Mouse (Mus musculus): Measurements from ENCODE around the gene Atp6v1e2. TPM values are rescaled to one million over a fixed set of nuclear protein-coding genes. Genes with fewer than 3 reads are reported as not detected.

The Atp6v1e2 gene
- polyA plus RNA-seq, 1 experiment from 2014 or later, result not detected

DNA sequence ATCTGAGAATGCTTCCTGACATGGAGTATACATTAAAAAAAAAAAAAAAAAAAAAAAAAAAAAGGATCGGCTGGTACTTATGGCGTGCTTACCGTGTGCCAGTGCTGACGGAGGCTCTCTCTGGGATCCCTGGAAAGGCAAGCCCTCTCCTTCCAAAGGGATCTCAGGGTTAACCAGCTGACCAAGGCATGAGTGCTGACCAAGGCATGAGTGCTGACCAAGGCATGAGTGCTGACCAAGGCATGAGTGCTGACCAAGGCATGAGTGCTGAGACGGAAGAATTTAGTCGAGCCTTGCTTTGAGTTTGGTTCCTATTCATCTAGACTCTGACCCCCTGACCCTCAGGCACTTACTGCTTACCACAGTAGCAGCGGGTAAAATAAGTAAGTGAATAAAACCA is 9.0 kb downstream of the Atp6v1e2 start:
- no peaks in the 10 kb centered on the region for H3K9me3 ChIP-seq (replicated peaks)
- H3K4me1 ChIP-seq (replicated peaks), result 0 out of 2 replicates have a peak, but pooled peaks cover 3% of the 10 kb centered on the region
- H3K27ac ChIP-seq, result no peak overlapping the region
- WGBS (ENCODE audit: insufficient replicate concordance), result 58% methylated on average over 7 of the region's 7 CpGs
- DNase-seq (no peak), ATAC-seq (ENCODE audit: low read depth) (no peak)
- no peak overlapping the region for H3K9ac ChIP-seq
- H3K4me3 ChIP-seq (replicated peaks), result no peak overlapping the region
- peaks cover 28% of the 10 kb centered on the region for H3K27me3 ChIP-seq
- no peaks in the 10 kb centered on the region for H3K36me3 ChIP-seq
- no peak overlapping the region for H3K4me2 ChIP-seq

DNA sequence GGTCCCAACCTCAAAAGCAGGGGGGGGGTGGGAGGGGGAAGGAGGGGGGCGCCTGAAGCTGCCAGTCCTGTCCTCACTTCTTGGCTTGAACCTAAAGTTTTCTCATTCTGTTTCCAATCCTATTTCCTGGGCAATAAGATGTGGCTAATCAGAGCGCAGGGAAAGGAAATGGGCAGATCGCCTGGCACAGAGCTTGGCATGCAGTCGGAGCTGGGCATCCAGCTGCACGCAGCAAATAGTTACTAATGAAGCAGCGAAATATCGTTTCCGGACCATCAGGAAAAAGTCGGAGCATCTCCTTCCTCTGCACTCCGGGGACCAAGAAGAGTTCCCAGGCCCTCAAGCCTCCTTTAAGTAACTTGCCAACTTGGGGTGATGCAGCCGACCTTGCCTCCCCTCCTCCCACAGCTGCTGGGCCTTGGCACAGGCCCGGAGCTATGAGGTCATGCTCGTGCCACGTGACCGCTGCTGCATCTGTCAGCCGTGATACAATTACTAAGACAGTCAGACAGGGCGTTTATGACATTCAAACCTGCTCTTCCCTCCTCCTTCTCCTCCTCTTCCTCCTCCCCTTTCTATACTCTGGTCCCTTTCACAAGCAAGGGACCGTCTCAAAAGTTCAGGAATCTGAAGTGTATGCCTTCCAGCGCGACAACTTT is 10.1 kb downstream of the Atp6v1e2 start:
- no peak for DNase-seq
- peak overlapping the region; percentile 36 for H3K4me2 ChIP-seq
- peaks cover 32% of the 10 kb centered on the region for H3K27me3 ChIP-seq
- no peak overlapping the region for H3K27ac ChIP-seq
- no peaks in the 10 kb centered on the region for H3K9me3 ChIP-seq (replicated peaks)
- WGBS (ENCODE audit: insufficient replicate concordance), result 6% methylated on average over 20 of the region's 20 CpGs
- H3K4me1 ChIP-seq (replicated peaks), result 0 out of 2 replicates have a peak, but pooled peaks cover 3% of the 10 kb centered on the region
- H3K9ac ChIP-seq, result no peak overlapping the region
- no peaks in the 10 kb centered on the region for H3K36me3 ChIP-seq
- H3K4me3 ChIP-seq (replicated peaks), result no peak overlapping the region; the same call in 1 of the 2 replicates
- no peak for ATAC-seq (ENCODE audit: low read depth)

DNA sequence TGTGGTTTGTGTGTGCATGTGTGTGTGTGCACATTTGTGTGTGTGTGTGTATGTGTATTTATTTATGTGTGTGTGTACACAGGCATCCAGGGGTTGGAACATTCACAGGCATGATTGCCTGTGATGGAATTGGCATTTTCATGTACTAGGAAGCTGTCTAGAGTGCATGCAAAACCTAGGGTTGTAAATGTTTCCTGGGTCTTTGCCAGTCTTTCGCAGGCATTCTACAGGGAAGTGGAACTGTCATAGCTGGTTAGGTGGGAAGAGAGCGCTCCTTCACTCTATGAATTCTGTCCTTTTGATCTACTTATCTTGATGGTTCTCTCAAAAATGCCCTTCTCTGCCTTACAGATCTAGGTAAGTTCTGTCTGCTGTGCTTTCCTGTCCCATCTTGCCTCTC is 10.6 kb downstream of the Atp6v1e2 start:
- no peak overlapping the region for H3K4me3 ChIP-seq (replicated peaks)
- no peak overlapping the region for H3K4me2 ChIP-seq
- WGBS (ENCODE audit: insufficient replicate concordance), result 61% methylated on average over 2 of the region's 2 CpGs

DNA sequence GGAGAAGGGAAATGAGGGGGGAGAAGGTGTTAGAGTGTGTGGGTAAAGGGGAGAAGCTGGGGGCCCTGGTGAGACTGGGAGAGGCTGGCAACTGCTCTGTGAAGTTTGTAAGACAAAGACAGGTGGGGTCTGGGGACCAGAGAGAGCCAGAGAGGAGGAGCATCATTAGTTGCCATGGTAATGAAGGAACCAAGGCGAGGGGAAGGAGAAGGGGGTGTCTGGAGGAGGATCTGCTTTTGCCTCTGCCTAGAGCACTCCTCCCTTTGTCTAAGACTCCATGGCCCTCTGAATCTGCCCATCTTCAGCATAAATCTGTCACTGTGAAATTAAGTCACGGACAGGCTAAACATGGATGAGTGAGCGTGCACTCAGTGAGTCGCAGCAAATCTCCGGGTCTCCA is 14.8 kb downstream of the Atp6v1e2 start:
- no peaks in the 10 kb centered on the region for H3K36me3 ChIP-seq
- DNase-seq (no peak), ATAC-seq (ENCODE audit: low read depth) (no peak)
- H3K27ac ChIP-seq, result no peak overlapping the region
- H3K9ac ChIP-seq, result no peak overlapping the region
- no peak overlapping the region for H3K4me2 ChIP-seq
- 0 out of 2 replicates have a peak, but pooled peaks cover 3% of the 10 kb centered on the region for H3K4me1 ChIP-seq (replicated peaks)
- no peak overlapping the region for H3K4me3 ChIP-seq (replicated peaks)
- no peaks in the 10 kb centered on the region for H3K9me3 ChIP-seq (replicated peaks)
- WGBS (ENCODE audit: insufficient replicate concordance), result 43% methylated on average over 5 of the region's 5 CpGs
- peaks cover 22% of the 10 kb centered on the region for H3K27me3 ChIP-seq

More for the DNA sequence above, 10.6 kb downstream of the Atp6v1e2 start:
- Histone ChIP-seq H3K27ac (no peak overlapping the region), H3K9me3 (replicated peaks) (no peaks in the 10 kb centered on the region), H3K4me1 (replicated peaks) (0 out of 2 replicates have a peak, but pooled peaks cover 3% of the 10 kb centered on the region), H3K9ac (no peak overlapping the region), H3K36me3 (no peaks in the 10 kb centered on the region), H3K27me3 (peaks cover 32% of the 10 kb centered on the region)
- DNase-seq (no peak), ATAC-seq (ENCODE audit: low read depth) (no peak)

DNA sequence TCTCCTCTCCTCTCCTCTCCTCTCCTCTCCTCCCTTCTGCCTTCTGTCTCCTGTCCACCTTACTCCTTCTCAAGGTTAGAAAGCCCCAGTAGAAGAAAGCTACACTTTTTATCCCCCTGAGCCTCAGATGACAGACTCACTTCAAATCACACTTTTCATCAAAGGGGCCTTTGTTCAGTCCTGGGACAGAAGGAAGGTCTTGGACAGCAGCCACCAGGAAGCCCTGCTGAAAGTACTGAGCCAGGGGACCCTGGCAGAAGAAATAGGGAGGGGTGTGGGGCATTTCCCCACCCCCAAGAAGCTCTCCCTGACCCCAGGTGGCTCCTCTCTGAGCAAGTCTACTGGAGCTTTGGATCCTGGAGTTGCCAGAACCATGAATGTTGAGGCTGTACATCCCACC is 17.7 kb downstream of the Atp6v1e2 start:
- H3K27ac ChIP-seq, result no peak overlapping the region
- no peak overlapping the region for H3K9ac ChIP-seq
- H3K36me3 ChIP-seq, result no peaks in the 10 kb centered on the region
- ATAC-seq (ENCODE audit: low read depth) (no peak), DNase-seq (no peak)
- no peaks in the 10 kb centered on the region for H3K4me1 ChIP-seq (replicated peaks)
- 0 out of 2 replicates have a peak, but pooled peaks cover 3% of the 10 kb centered on the region for H3K27me3 ChIP-seq
- H3K4me3 ChIP-seq (replicated peaks), result no peak overlapping the region
- H3K9me3 ChIP-seq (replicated peaks), result no peaks in the 10 kb centered on the region
- no peak overlapping the region for H3K4me2 ChIP-seq

DNA sequence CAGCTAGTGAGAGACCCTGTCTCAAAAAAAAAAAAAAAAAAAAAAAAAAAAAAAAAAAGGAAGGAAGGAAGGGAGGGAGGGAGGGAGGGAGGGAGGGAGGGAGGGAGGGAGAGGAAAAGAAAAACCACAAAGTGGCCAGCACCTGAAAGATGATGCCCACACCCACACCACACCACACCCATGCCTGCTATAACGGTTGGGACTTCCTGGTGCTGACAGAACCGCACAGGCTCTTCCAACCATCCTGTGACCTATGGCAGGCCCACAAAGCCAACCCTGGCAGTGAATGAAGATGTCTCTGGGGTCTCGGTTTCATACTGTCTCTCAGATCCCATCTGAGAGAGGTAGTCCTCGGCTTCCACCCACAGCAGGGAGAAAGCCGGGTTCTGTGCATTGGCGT is 18.3 kb downstream of the Atp6v1e2 start:
- H3K36me3 ChIP-seq, result no peaks in the 10 kb centered on the region
- ATAC-seq (ENCODE audit: low read depth) (no peak), DNase-seq (no peak)
- H3K27me3 ChIP-seq, result 0 out of 2 replicates have a peak, but pooled peaks cover 3% of the 10 kb centered on the region
- no peak overlapping the region for H3K9ac ChIP-seq
- 53% methylated on average over 6 of the region's 6 CpGs for WGBS (ENCODE audit: insufficient replicate concordance)
- H3K9me3 ChIP-seq (replicated peaks), result no peaks in the 10 kb centered on the region
- H3K4me2 ChIP-seq, result no peak overlapping the region
- H3K27ac ChIP-seq, result no peak overlapping the region
- no peak overlapping the region for H3K4me3 ChIP-seq (replicated peaks)
- H3K4me1 ChIP-seq (replicated peaks), result no peaks in the 10 kb centered on the region

DNA sequence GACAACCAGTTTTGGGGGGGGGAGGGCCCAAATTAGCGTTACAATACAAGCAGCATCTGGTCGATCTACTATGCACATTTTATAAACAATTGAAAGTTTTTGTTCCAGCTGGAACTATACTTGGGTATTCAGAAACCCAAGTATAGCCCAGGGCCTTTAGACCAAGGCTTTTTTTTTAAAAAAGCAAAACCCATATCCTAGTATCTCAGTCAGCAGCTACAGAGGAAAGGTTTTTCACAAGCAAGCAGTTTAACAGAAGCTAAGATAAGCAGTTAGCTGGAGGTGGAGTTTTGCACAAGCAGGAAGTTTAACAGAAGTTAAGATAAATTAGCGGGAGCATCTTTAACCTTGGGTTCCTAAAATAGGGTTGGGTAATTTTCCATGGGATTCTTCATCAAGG is 20.9 kb downstream of the Atp6v1e2 start:
- Histone ChIP-seq H3K27ac (no peak overlapping the region), H3K4me3 (replicated peaks) (no peak overlapping the region), H3K27me3 (no peaks in the 10 kb centered on the region), H3K4me2 (no peak overlapping the region), H3K9ac (no peak overlapping the region), H3K36me3 (no peaks in the 10 kb centered on the region), H3K4me1 (replicated peaks) (no peaks in the 10 kb centered on the region), H3K9me3 (replicated peaks) (no peaks in the 10 kb centered on the region)
- ATAC-seq (ENCODE audit: low read depth) (no peak), DNase-seq (no peak)
- WGBS (ENCODE audit: insufficient replicate concordance), result 61% methylated on average over 3 of the region's 3 CpGs

DNA sequence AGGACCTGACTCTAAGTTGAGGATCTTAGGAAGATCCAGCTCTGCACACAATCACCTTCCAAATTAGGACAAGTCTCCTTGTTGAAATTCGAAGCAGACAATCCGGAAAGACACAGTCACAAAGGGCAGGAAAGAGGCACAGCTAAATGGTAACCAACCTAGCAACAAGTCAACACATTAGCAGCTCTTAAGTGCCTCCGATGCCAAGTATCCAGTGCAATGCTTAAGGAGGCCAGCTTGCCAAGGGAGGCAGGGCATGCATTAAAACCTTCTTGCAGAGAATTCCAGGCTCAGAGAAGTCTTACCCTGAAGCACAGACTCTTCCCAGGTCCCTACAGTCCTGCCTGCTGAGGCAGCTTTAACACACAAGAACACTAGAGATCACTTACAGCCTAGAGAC is 23.0 kb downstream of the Atp6v1e2 start:
- no peaks in the 10 kb centered on the region for H3K36me3 ChIP-seq
- no peak for ATAC-seq (ENCODE audit: low read depth)
- H3K9me3 ChIP-seq (replicated peaks), result no peaks in the 10 kb centered on the region
- no peak for DNase-seq
- WGBS (ENCODE audit: insufficient replicate concordance), result 81% methylated on average over 3 of the region's 3 CpGs
- no peak overlapping the region for H3K4me2 ChIP-seq
- no peak overlapping the region for H3K4me3 ChIP-seq (replicated peaks)
- no peak overlapping the region for H3K27ac ChIP-seq
- no peaks in the 10 kb centered on the region for H3K4me1 ChIP-seq (replicated peaks)
- no peaks in the 10 kb centered on the region for H3K27me3 ChIP-seq
- H3K9ac ChIP-seq, result no peak overlapping the region

DNA sequence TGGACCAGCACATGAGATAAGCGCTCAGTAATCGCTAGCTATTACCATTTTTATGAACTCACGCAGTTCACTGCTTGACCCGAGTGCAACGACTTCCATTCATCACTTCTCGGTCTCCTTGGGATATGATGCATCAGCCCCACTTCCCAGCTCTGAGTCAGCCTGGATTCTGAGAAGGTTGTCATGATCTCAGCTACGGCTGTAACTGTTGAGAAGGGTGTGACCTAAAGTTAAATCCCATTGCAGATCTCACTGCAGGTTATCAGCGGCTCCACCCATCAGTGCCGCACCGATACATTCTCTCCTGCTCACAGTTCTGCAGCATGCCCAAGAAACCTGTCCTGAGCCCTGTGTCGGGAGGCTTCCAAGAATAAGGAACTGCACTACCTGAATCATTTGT is 28.0 kb downstream of the Atp6v1e2 start:
- no peak overlapping the region for H3K27ac ChIP-seq

DNA sequence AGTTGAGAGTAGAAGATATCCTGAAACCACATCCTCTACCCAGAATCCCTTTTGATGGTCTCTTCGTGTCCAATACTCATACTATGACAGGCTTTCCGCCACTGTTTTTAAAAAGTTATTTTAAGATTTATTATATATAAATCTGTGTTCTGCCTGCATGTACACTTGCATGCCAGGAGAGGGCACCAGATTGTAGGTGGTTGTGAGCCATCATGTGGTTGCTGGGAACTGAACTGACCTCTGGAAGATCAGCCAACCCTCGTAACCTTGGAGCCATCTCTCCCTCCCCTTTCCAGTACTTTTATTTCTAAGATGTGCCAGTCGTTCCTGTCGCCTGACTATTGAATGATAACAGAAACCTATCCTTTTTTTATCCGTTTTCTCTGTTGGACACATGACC is 28.9 kb downstream of the Atp6v1e2 start:
- Histone ChIP-seq H3K4me1 (replicated peaks) (no peaks in the 10 kb centered on the region), H3K36me3 (no peaks in the 10 kb centered on the region), H3K27me3 (no peaks in the 10 kb centered on the region), H3K27ac (no peak overlapping the region), H3K9me3 (replicated peaks) (no peaks in the 10 kb centered on the region), H3K4me2 (no peak overlapping the region), H3K4me3 (replicated peaks) (no peak overlapping the region), H3K9ac (no peak overlapping the region)
- no peak for DNase-seq
- 40% methylated on average over 6 of the region's 6 CpGs for WGBS (ENCODE audit: insufficient replicate concordance)
- no peak for ATAC-seq (ENCODE audit: low read depth)

More for the DNA sequence above, 28.0 kb downstream of the Atp6v1e2 start:
- no peaks in the 10 kb centered on the region for H3K36me3 ChIP-seq
- WGBS (ENCODE audit: insufficient replicate concordance), result 63% methylated on average over 11 of the region's 11 CpGs
- ATAC-seq (ENCODE audit: low read depth) (no peak), DNase-seq (no peak)
- H3K9me3 ChIP-seq (replicated peaks), result no peaks in the 10 kb centered on the region
- H3K4me3 ChIP-seq (replicated peaks), result no peak overlapping the region
- no peak overlapping the region for H3K4me2 ChIP-seq
- no peaks in the 10 kb centered on the region for H3K27me3 ChIP-seq
- H3K4me1 ChIP-seq (replicated peaks), result no peaks in the 10 kb centered on the region
- H3K9ac ChIP-seq, result no peak overlapping the region

DNA sequence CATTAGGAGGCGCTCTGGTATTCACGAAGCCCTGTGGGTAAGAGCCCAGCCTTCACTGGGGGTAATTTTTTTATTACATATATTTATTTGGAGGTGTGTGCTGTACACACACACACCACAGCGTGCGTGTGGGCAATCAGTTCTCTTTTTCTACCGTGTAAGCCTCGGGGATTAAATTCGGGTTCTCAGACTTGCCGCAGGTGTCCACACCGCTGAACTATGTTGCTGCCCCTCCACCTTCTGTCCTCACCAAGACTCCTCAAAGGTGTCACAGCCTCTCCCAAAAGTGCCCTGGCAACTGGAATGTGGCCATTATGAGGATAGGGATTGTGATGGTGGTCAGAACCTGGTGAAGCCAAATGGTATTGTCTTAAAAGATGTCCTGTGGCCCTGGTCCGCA is 30.6 kb downstream of the Atp6v1e2 start, which contains the start of gene Tmem247:
TSS of gene Tmem247 (plus strand) at position 301 of the 400 bp plus-strand sequence.
- DNase-seq (no peak), ATAC-seq (ENCODE audit: low read depth) (no peak)
- H3K4me2 ChIP-seq, result no peak within 1 kb of the TSS
- 0 out of 2 replicates have a peak, but pooled peaks cover under 1% of the 10 kb centered on the region for H3K4me1 ChIP-seq (replicated peaks)
- no peak within 1 kb of the TSS for H3K9ac ChIP-seq
- WGBS (ENCODE audit: insufficient replicate concordance), result 79% methylated on average over 10 of the region's 10 CpGs
- no peaks in the 10 kb centered on the region for H3K9me3 ChIP-seq (replicated peaks)
- H3K27me3 ChIP-seq, result no peaks in the 10 kb centered on the region
- H3K36me3 ChIP-seq, result no peaks in the 10 kb centered on the region
- no peak within 1 kb of the TSS for H3K27ac ChIP-seq
- no peak within 1 kb of the TSS for H3K4me3 ChIP-seq (replicated peaks)

DNA sequence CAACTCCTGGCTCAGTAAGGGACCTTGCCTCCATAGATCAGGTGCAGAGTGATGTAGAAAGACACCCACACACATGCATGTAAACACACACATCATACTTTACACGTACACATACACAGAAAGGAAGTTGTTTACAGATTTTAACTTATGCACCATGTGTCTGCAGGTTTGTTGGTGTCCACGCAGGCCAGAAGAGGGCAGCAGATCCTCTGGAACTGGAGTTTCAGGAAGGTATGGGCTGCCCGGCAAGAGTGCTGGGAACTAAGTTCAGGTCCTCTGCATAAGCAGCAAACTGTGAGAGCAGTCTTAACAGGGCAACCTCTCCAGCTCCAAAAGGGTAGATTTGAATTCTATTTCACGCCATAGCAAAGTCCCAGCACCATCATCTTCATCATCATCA is 32.2 kb downstream of the Atp6v1e2 start:
- Histone ChIP-seq H3K9me3 (replicated peaks) (no peaks in the 10 kb centered on the region), H3K4me3 (replicated peaks) (no peak overlapping the region), H3K27me3 (no peaks in the 10 kb centered on the region), H3K9ac (no peak overlapping the region), H3K27ac (no peak overlapping the region), H3K4me2 (no peak overlapping the region), H3K4me1 (replicated peaks) (peaks cover 7% of the 10 kb centered on the region; the same call in 1 of the 2 replicates), H3K36me3 (no peaks in the 10 kb centered on the region)
- DNase-seq (no peak), ATAC-seq (ENCODE audit: low read depth) (no peak)
- 56% methylated on average over 4 of the region's 4 CpGs for WGBS (ENCODE audit: insufficient replicate concordance)
